In genomic region chr7:4213436-4213835, GRCm38 (mm10) we compare ENCODE assay signal across 4 mouse cellular contexts. TPM values are rescaled to one million over a fixed set of nuclear protein-coding genes. Genes with fewer than 3 reads are reported as not detected.
"Had no signal": no experiment of that assay in that cellular context is flagged by ENCODE, and none has a peak within 500 bp of the region (broad histone marks: within the 10 kb centered on the region; RNA-seq: fewer than 3 reads in every experiment).

No protein-coding gene starts in this region.

RNA-seq across cellular contexts. Expression of gene Lilra5, which starts 24.1 kb away (rescaled TPM):
- polyA plus RNA-seq: neural tube, embryonic 13.5 days; neural tube, embryonic 14.5 days; neural tube, embryonic 15.5 days; thymus, postnatal 0 days had no signal
